Mouse (Mus musculus) forebrain, embryonic 10.5 days (tissue): ENCODE measurements at regions not wholly inside any gene's neighbourhood (a gene's known extent, or its start where the extent isn't known, plus 50 kb on each side); places are given as distances from the start of the nearest gene placed in this dataset.

ENCODE experiments used
- DNase-seq: peaks from one replicate; pipeline ENCODE4 v3.0.0-alpha.2; 2017; ENCODE audit warnings: low spot score; ENCODE audit errors: extremely low spot score
- H3K27ac ChIP-seq: fragments of 300-500 bp; sonication (generic); 2 replicates; pipeline ENCODE4 v1.5.1; 2016; ENCODE audit warnings: mild to moderate bottlenecking
- H3K27me3 ChIP-seq: fragments of 300-500 bp; sonication (generic); 2 replicates; pipeline ENCODE4 v1.6.1; 2016; ENCODE audit warnings: mild to moderate bottlenecking; ENCODE audit not compliant: poor library complexity, severe bottlenecking
- H3K36me3 ChIP-seq: fragments of 300-500 bp; sonication (generic); replicated peaks from 2 replicates; pipeline ENCODE4 v1.6.1; 2016; ENCODE audit warnings: mild to moderate bottlenecking, moderate library complexity
- H3K4me1 ChIP-seq: fragments of 300-500 bp; sonication (generic); 2 replicates; pipeline ENCODE4 v1.6.1; 2016
- H3K4me3 ChIP-seq: fragments of 300-500 bp; sonication (generic); 2 replicates; pipeline ENCODE4 v1.5.1; 2016; ENCODE audit warnings: mild to moderate bottlenecking, moderate library complexity
- H3K9me3 ChIP-seq: fragments of 300-500 bp; sonication (generic); 2 replicates; pipeline ENCODE4 v1.6.1; 2016; ENCODE audit warnings: mild to moderate bottlenecking, moderate library complexity
- WGBS: fragments of 180-500 bp; shearing (Covaris S2); methylation state at CpG from one replicate; pipeline ENCODE4 v1.1.7; 2016; 5-methylcytosine and 5-hydroxymethylcytosine counted together

- Histone ChIP-seq H3K9me3 (no peaks in the 10 kb centered on the region), H3K27ac (no peak overlapping the region), H3K36me3 (no peaks in the 10 kb centered on the region), H3K27me3 (no peaks in the 10 kb centered on the region), H3K4me1 (no peaks in the 10 kb centered on the region), H3K4me3 (no peak overlapping the region)
- 93% methylated on average over 3 of the region's 3 CpGs for WGBS
- no peak for DNase-seq
Measured at GRCm38 (mm10) chr16:77372768-77373167, 229.1 kb downstream of the Gm11146 start.

- Histone ChIP-seq H3K4me3 (no peak overlapping the region), H3K27ac (no peak overlapping the region)
- 91% methylated on average over 2 of the region's 2 CpGs for WGBS
Measured at GRCm38 (mm10) chr16:77369810-77370209, 232.1 kb downstream of the Gm11146 start.

GRCm38 (mm10) chr16:77365254-77365653 lies 236.6 kb downstream of the Gm11146 start:
- Histone ChIP-seq H3K4me3 (no peak overlapping the region), H3K36me3 (peaks cover 5% of the 10 kb centered on the region; the same call in 1 of the 2 replicates), H3K27me3 (no peaks in the 10 kb centered on the region), H3K27ac (no peak overlapping the region), H3K9me3 (no peaks in the 10 kb centered on the region), H3K4me1 (peaks cover 5% of the 10 kb centered on the region)
- 74% methylated on average over 2 of the region's 2 CpGs for WGBS
- no peak for DNase-seq

More at GRCm38 (mm10) chr16:77369810-77370209, 232.1 kb downstream of the Gm11146 start:
- Histone ChIP-seq H3K4me1 (no peaks in the 10 kb centered on the region), H3K27me3 (no peaks in the 10 kb centered on the region), H3K9me3 (no peaks in the 10 kb centered on the region), H3K36me3 (no peaks in the 10 kb centered on the region)
- DNase-seq, result no peak

GRCm38 (mm10) chr16:77364439-77364838 lies 237.5 kb downstream of the Gm11146 start:
- no peak for DNase-seq
- peaks cover 13% of the 10 kb centered on the region for H3K4me1 ChIP-seq
- H3K9me3 ChIP-seq, result no peaks in the 10 kb centered on the region
- 96% methylated on average over 3 of the region's 3 CpGs for WGBS
- peaks cover 5% of the 10 kb centered on the region; the same call in 1 of the 2 replicates for H3K36me3 ChIP-seq
- H3K27me3 ChIP-seq, result no peaks in the 10 kb centered on the region
- no peak overlapping the region for H3K27ac ChIP-seq
- H3K4me3 ChIP-seq, result no peak overlapping the region

GRCm38 (mm10) chr16:77359190-77359589 lies 242.7 kb downstream of the Gm11146 start:
- H3K27ac ChIP-seq, result no peak overlapping the region
- H3K27me3 ChIP-seq, result no peaks in the 10 kb centered on the region
- 91% methylated on average over 5 of the region's 5 CpGs for WGBS
- no peaks in the 10 kb centered on the region for H3K9me3 ChIP-seq
- no peak for DNase-seq
- H3K4me1 ChIP-seq, result peaks cover 21% of the 10 kb centered on the region
- no peak overlapping the region for H3K4me3 ChIP-seq
- H3K36me3 ChIP-seq, result peaks cover 5% of the 10 kb centered on the region; the same call in 1 of the 2 replicates

GRCm38 (mm10) chr16:77355260-77355659 lies 246.6 kb downstream of the Gm11146 start:
- H3K4me3 ChIP-seq, result no peak overlapping the region
- H3K4me1 ChIP-seq, result peaks cover 15% of the 10 kb centered on the region
- no peak overlapping the region for H3K27ac ChIP-seq
- no peak for DNase-seq
- peaks cover 5% of the 10 kb centered on the region; the same call in 1 of the 2 replicates for H3K36me3 ChIP-seq
- no peaks in the 10 kb centered on the region for H3K9me3 ChIP-seq
- 73% methylated on average over 5 of the region's 5 CpGs for WGBS
- H3K27me3 ChIP-seq, result no peaks in the 10 kb centered on the region

GRCm38 (mm10) chr16:77354201-77354712 lies 247.6 kb downstream of the Gm11146 start:
- Histone ChIP-seq H3K9me3 (no peaks in the 10 kb centered on the region), H3K27me3 (no peaks in the 10 kb centered on the region), H3K4me3 (no peak overlapping the region), H3K36me3 (peaks cover 14% of the 10 kb centered on the region), H3K27ac (no peak overlapping the region), H3K4me1 (peaks cover 5% of the 10 kb centered on the region)
- 92% methylated on average over 3 of the region's 3 CpGs for WGBS
- DNase-seq, result no peak

- H3K4me3 ChIP-seq, result no peak overlapping the region
- no peaks in the 10 kb centered on the region for H3K4me1 ChIP-seq
- H3K9me3 ChIP-seq, result no peaks in the 10 kb centered on the region
- DNase-seq, result no peak
- H3K27ac ChIP-seq, result no peak overlapping the region
- H3K36me3 ChIP-seq, result peaks cover 17% of the 10 kb centered on the region
- 91% methylated on average over 7 of the region's 7 CpGs for WGBS
- no peaks in the 10 kb centered on the region for H3K27me3 ChIP-seq
Measured at GRCm38 (mm10) chr16:77346128-77346527, 255.8 kb downstream of the Gm11146 start.

- H3K27ac ChIP-seq, result peak overlapping the region; percentile 91; the same call in 1 of the 2 replicates
- H3K36me3 ChIP-seq, result peaks cover 25% of the 10 kb centered on the region
- H3K4me1 ChIP-seq, result peaks cover 48% of the 10 kb centered on the region
- 81% methylated on average over 6 of the region's 6 CpGs for WGBS
- H3K27me3 ChIP-seq, result no peaks in the 10 kb centered on the region
- peak overlapping the region; percentile 56; the same call in 1 of the 2 replicates for H3K4me3 ChIP-seq
- no peak for DNase-seq
- 0 out of 2 replicates have a peak, but pooled peaks cover 3% of the 10 kb centered on the region for H3K9me3 ChIP-seq
Measured at GRCm38 (mm10) chr16:77332285-77332684, 269.6 kb downstream of the Gm11146 start.

GRCm38 (mm10) chr16:77330996-77331395 lies 270.9 kb downstream of the Gm11146 start:
- peak overlapping the region; percentile 56 for H3K4me3 ChIP-seq
- DNase-seq, result peak; percentile 49
- 0 out of 2 replicates have a peak, but pooled peaks cover 3% of the 10 kb centered on the region for H3K9me3 ChIP-seq
- no peaks in the 10 kb centered on the region for H3K27me3 ChIP-seq
- H3K27ac ChIP-seq, result peak overlapping the region; percentile 91
- peaks cover 45% of the 10 kb centered on the region for H3K4me1 ChIP-seq
- 39% methylated on average over 8 of the region's 8 CpGs for WGBS
- H3K36me3 ChIP-seq, result peaks cover 25% of the 10 kb centered on the region

- peaks cover 25% of the 10 kb centered on the region for H3K36me3 ChIP-seq
Measured at GRCm38 (mm10) chr16:77329711-77330530, 272.0 kb downstream of the Gm11146 start.

GRCm38 (mm10) chr16:77329160-77329691 lies 272.7 kb downstream of the Gm11146 start:
- Histone ChIP-seq H3K9me3 (0 out of 2 replicates have a peak, but pooled peaks cover 3% of the 10 kb centered on the region), H3K27ac (peak overlapping the region; percentile 91), H3K36me3 (peaks cover 20% of the 10 kb centered on the region), H3K27me3 (no peaks in the 10 kb centered on the region), H3K4me3 (peak overlapping the region; percentile 56), H3K4me1 (peaks cover 45% of the 10 kb centered on the region)
- peak; percentile 66 for DNase-seq
- 17% methylated on average over 17 of the region's 17 CpGs for WGBS

More at GRCm38 (mm10) chr16:77329711-77330530, 272.0 kb downstream of the Gm11146 start:
- 0 out of 2 replicates have a peak, but pooled peaks cover 3% of the 10 kb centered on the region for H3K9me3 ChIP-seq
- WGBS, result 25% methylated on average over 10 of the region's 10 CpGs
- peaks cover 45% of the 10 kb centered on the region for H3K4me1 ChIP-seq
- H3K27me3 ChIP-seq, result no peaks in the 10 kb centered on the region
- DNase-seq, result peak; percentile 50
- H3K27ac ChIP-seq, result peak overlapping the region; percentile 91
- peak overlapping the region; percentile 56 for H3K4me3 ChIP-seq
